Mouse (Mus musculus): ENCODE measurements around the gene Cul3. TPM values are rescaled to one million over a fixed set of nuclear protein-coding genes. Genes with fewer than 3 reads are reported as not detected.
A peak's percentile ranks its signal among the peaks of the same experiment; 100 is the strongest.
"Not testable (repeated sequence)": the region's sequence is repeated elsewhere in the genome, so short reads cannot be mapped to it uniquely, and the experiment has no call there.

The Cul3 gene
- polyA plus RNA-seq (2016; fragmentation: Nextera tagmentation; extraction: Ambion mirVana) = 28.9 and 34.1 TPM in 2 replicates

- ATAC-seq (ENCODE audit: low FRiP score) = peak; percentile 99
- under 1% methylated on average over 64 of the region's 85 CpGs for WGBS
- Histone ChIP-seq H3K4me1 (peaks cover 14% of the 10 kb centered on the region), H3K27ac (peak within 1 kb of the TSS; percentile 98), H3K36me3 (replicated peaks) (no peaks in the 10 kb centered on the region), H3K4me3 (replicated peaks) (peak within 1 kb of the TSS; percentile 99), H3K27me3 (no peaks in the 10 kb centered on the region), H3K9me3 (no peaks in the 10 kb centered on the region), H3K9ac (peak within 1 kb of the TSS; percentile 97), H3K4me2 (peak within 1 kb of the TSS; percentile 75)
Observed at GRCm38 (mm10) chr1:80340436-80341376, at the start of gene Cul3. TSS of gene Cul3 (minus strand) at chr1:80340480.

GRCm38 (mm10) chr1:80389518-80389917, 49.2 kb upstream of the Cul3 start:
- no peak for ATAC-seq (ENCODE audit: low FRiP score)
- no peak overlapping the region for H3K4me2 ChIP-seq
- H3K36me3 ChIP-seq (replicated peaks) = no peaks in the 10 kb centered on the region
- H3K4me3 ChIP-seq (replicated peaks) = no peak overlapping the region
- no peaks in the 10 kb centered on the region for H3K9me3 ChIP-seq
- H3K27me3 ChIP-seq = no peaks in the 10 kb centered on the region
- no peak overlapping the region for H3K9ac ChIP-seq
- no peak overlapping the region for H3K27ac ChIP-seq
- H3K4me1 ChIP-seq = no peaks in the 10 kb centered on the region
- 91% methylated on average over 7 of the region's 7 CpGs for WGBS

- Histone ChIP-seq H3K27me3 (no peaks in the 10 kb centered on the region), H3K4me2 (no peak overlapping the region), H3K9ac (no peak overlapping the region), H3K4me3 (replicated peaks) (no peak overlapping the region), H3K4me1 (no peaks in the 10 kb centered on the region), H3K36me3 (replicated peaks) (no peaks in the 10 kb centered on the region), H3K9me3 (no peaks in the 10 kb centered on the region), H3K27ac (no peak overlapping the region)
- ATAC-seq (ENCODE audit: low FRiP score) = no peak
- WGBS = 91% methylated on average over 25 of the region's 25 CpGs
Observed at GRCm38 (mm10) chr1:80383613-80384589, 43.6 kb upstream of the Cul3 start.

GRCm38 (mm10) chr1:80382928-80383327, 42.6 kb upstream of the Cul3 start:
- Histone ChIP-seq H3K36me3 (replicated peaks) (no peaks in the 10 kb centered on the region), H3K9me3 (no peaks in the 10 kb centered on the region), H3K4me2 (no peak overlapping the region), H3K27ac (no peak overlapping the region), H3K27me3 (no peaks in the 10 kb centered on the region), H3K9ac (no peak overlapping the region), H3K4me3 (replicated peaks) (no peak overlapping the region), H3K4me1 (no peaks in the 10 kb centered on the region)
- ATAC-seq (ENCODE audit: low FRiP score) = no peak
- 86% methylated on average over 7 of the region's 7 CpGs for WGBS

- H3K27me3 ChIP-seq = no peaks in the 10 kb centered on the region
- no peak overlapping the region for H3K27ac ChIP-seq
- H3K4me2 ChIP-seq = no peak overlapping the region
- ATAC-seq (ENCODE audit: low FRiP score) = no peak
- no peaks in the 10 kb centered on the region for H3K9me3 ChIP-seq
- H3K4me3 ChIP-seq (replicated peaks) = no peak overlapping the region
- no peaks in the 10 kb centered on the region for H3K36me3 ChIP-seq (replicated peaks)
- H3K4me1 ChIP-seq = no peaks in the 10 kb centered on the region
- H3K9ac ChIP-seq = no peak overlapping the region
- WGBS = 24% methylated on average over 4 of the region's 4 CpGs
Observed at GRCm38 (mm10) chr1:80381302-80381701, 41.0 kb upstream of the Cul3 start.

- no peaks in the 10 kb centered on the region for H3K36me3 ChIP-seq (replicated peaks)
- no peak overlapping the region for H3K27ac ChIP-seq
- no peak overlapping the region for H3K9ac ChIP-seq
- H3K4me3 ChIP-seq (replicated peaks) = no peak overlapping the region
- no peaks in the 10 kb centered on the region for H3K27me3 ChIP-seq
- WGBS = 93% methylated on average over 3 of the region's 3 CpGs
- no peaks in the 10 kb centered on the region for H3K9me3 ChIP-seq
- H3K4me2 ChIP-seq = no peak overlapping the region
- no peaks in the 10 kb centered on the region for H3K4me1 ChIP-seq
- no peak for ATAC-seq (ENCODE audit: low FRiP score)
Observed at GRCm38 (mm10) chr1:80372010-80372409, 31.7 kb upstream of the Cul3 start.

GRCm38 (mm10) chr1:80371189-80371889, 31.1 kb upstream of the Cul3 start:
- H3K36me3 ChIP-seq (replicated peaks) = no peaks in the 10 kb centered on the region
- ATAC-seq (ENCODE audit: low FRiP score) = no peak
- H3K27me3 ChIP-seq = no peaks in the 10 kb centered on the region
- no peak overlapping the region for H3K4me3 ChIP-seq (replicated peaks)
- no peaks in the 10 kb centered on the region for H3K4me1 ChIP-seq
- H3K9ac ChIP-seq = no peak overlapping the region
- 84% methylated on average over 3 of the region's 3 CpGs for WGBS
- no peak overlapping the region for H3K4me2 ChIP-seq
- H3K9me3 ChIP-seq = no peaks in the 10 kb centered on the region
- no peak overlapping the region for H3K27ac ChIP-seq

- ATAC-seq (ENCODE audit: low FRiP score) = no peak
- H3K4me3 ChIP-seq (replicated peaks) = no peak overlapping the region
- no peaks in the 10 kb centered on the region for H3K36me3 ChIP-seq (replicated peaks)
- H3K4me1 ChIP-seq = no peaks in the 10 kb centered on the region
- H3K9ac ChIP-seq = no peak overlapping the region
- WGBS = 92% methylated on average over 8 of the region's 8 CpGs
- no peak overlapping the region for H3K27ac ChIP-seq
- no peaks in the 10 kb centered on the region for H3K27me3 ChIP-seq
- H3K4me2 ChIP-seq = no peak overlapping the region
- no peaks in the 10 kb centered on the region for H3K9me3 ChIP-seq
Observed at GRCm38 (mm10) chr1:80363486-80363885, 23.2 kb upstream of the Cul3 start.

GRCm38 (mm10) chr1:80362946-80363345, 22.7 kb upstream of the Cul3 start:
- H3K9ac ChIP-seq = no peak overlapping the region
- H3K27me3 ChIP-seq = no peaks in the 10 kb centered on the region
- no peak overlapping the region for H3K4me2 ChIP-seq
- H3K9me3 ChIP-seq = no peaks in the 10 kb centered on the region
- WGBS = 93% methylated on average over 2 of the region's 2 CpGs
- no peak overlapping the region for H3K4me3 ChIP-seq (replicated peaks)
- H3K27ac ChIP-seq = no peak overlapping the region
- H3K36me3 ChIP-seq (replicated peaks) = no peaks in the 10 kb centered on the region
- no peaks in the 10 kb centered on the region for H3K4me1 ChIP-seq
- no peak for ATAC-seq (ENCODE audit: low FRiP score)

- no peaks in the 10 kb centered on the region for H3K36me3 ChIP-seq (replicated peaks)
- H3K4me1 ChIP-seq = no peaks in the 10 kb centered on the region
- H3K27ac ChIP-seq = no peak overlapping the region
- no peaks in the 10 kb centered on the region for H3K9me3 ChIP-seq
- H3K27me3 ChIP-seq = no peaks in the 10 kb centered on the region
- WGBS = 69% methylated on average over 2 of the region's 2 CpGs
- no peak overlapping the region for H3K4me2 ChIP-seq
- ATAC-seq (ENCODE audit: low FRiP score) = no peak
- no peak overlapping the region for H3K4me3 ChIP-seq (replicated peaks)
- H3K9ac ChIP-seq = no peak overlapping the region
Observed at GRCm38 (mm10) chr1:80362400-80362799, 22.1 kb upstream of the Cul3 start.

GRCm38 (mm10) chr1:80361771-80362170, 21.5 kb upstream of the Cul3 start:
- not testable (repeated sequence) for ATAC-seq (ENCODE audit: low FRiP score); H3K27me3 ChIP-seq; H3K4me1 ChIP-seq; H3K4me3 ChIP-seq (replicated peaks); H3K27ac ChIP-seq; H3K9ac ChIP-seq; H3K9me3 ChIP-seq; H3K36me3 ChIP-seq (replicated peaks); H3K4me2 ChIP-seq
- 88% methylated on average over 2 of the region's 2 CpGs for WGBS

Data from forebrain, embryonic 12.5 days (tissue).